Mouse (Mus musculus): ENCODE data around the gene Slc39a9.
A peak's percentile ranks its signal among the peaks of the same experiment; 100 is the strongest.

Gene Slc39a9

GRCm38 (mm10) chr12:80654659-80655025, 11.0 kb downstream of the Slc39a9 start:
- DNase-seq = no peak

GRCm38 (mm10) chr12:80658661-80659060, 15.0 kb downstream of the Slc39a9 start:
- DNase-seq = no peak

- no peak for DNase-seq
Measured at GRCm38 (mm10) chr12:80662322-80662721, 18.6 kb downstream of the Slc39a9 start.

- DNase-seq = no peak
Measured at GRCm38 (mm10) chr12:80663935-80664334, 20.3 kb downstream of the Slc39a9 start.

- DNase-seq = no peak
Measured at GRCm38 (mm10) chr12:80668391-80668790, 24.7 kb downstream of the Slc39a9 start.

- DNase-seq = peak; percentile 49
Measured at GRCm38 (mm10) chr12:80673170-80673569, 29.5 kb downstream of the Slc39a9 start.

GRCm38 (mm10) chr12:80681340-80681739, 37.7 kb downstream of the Slc39a9 start:
- DNase-seq = peak; percentile 40

GRCm38 (mm10) chr12:80683554-80683953, 39.9 kb downstream of the Slc39a9 start:
- DNase-seq = no peak

- no peak for DNase-seq
Measured at GRCm38 (mm10) chr12:80684316-80684715, 40.6 kb downstream of the Slc39a9 start.

- no peak for DNase-seq
Measured at GRCm38 (mm10) chr12:80687788-80688211, 44.1 kb downstream of the Slc39a9 start.

GRCm38 (mm10) chr12:80689696-80690095, 46.0 kb downstream of the Slc39a9 start:
- DNase-seq = no peak

GRCm38 (mm10) chr12:80691671-80692091, 48.0 kb downstream of the Slc39a9 start:
- DNase-seq = no peak

GRCm38 (mm10) chr12:80692269-80692972, 48.7 kb downstream of the Slc39a9 start, which contains the start of gene Plekhd1:
Gene Plekhd1 (plus strand): TSS chr12:80692591.
- DNase-seq = peak; percentile 33

GRCm38 (mm10) chr12:80693700-80694099, 50.0 kb downstream of the Slc39a9 start:
- no peak for DNase-seq

- no peak for DNase-seq
Measured at GRCm38 (mm10) chr12:80695004-80695403, 51.3 kb downstream of the Slc39a9 start.

GRCm38 (mm10) chr12:80698526-80699143, 55.0 kb downstream of the Slc39a9 start:
- no peak for DNase-seq

GRCm38 (mm10) chr12:80699144-80699531, 55.5 kb downstream of the Slc39a9 start:
- no peak for DNase-seq

- no peak for DNase-seq
Measured at GRCm38 (mm10) chr12:80701332-80701731, 57.6 kb downstream of the Slc39a9 start.

- no peak for DNase-seq
Measured at GRCm38 (mm10) chr12:80706208-80706914, 62.7 kb downstream of the Slc39a9 start.

GRCm38 (mm10) chr12:80706915-80707604, 63.4 kb downstream of the Slc39a9 start:
- DNase-seq = no peak

GRCm38 (mm10) chr12:80715915-80716314, 72.2 kb downstream of the Slc39a9 start:
- DNase-seq = no peak

GRCm38 (mm10) chr12:80719141-80719540, 75.5 kb downstream of the Slc39a9 start:
- DNase-seq = no peak

- DNase-seq = no peak
Measured at GRCm38 (mm10) chr12:80720507-80720906, 76.8 kb downstream of the Slc39a9 start.
